ENCODE assay signal across 8 mouse cellular contexts in the genomic region with DNA sequence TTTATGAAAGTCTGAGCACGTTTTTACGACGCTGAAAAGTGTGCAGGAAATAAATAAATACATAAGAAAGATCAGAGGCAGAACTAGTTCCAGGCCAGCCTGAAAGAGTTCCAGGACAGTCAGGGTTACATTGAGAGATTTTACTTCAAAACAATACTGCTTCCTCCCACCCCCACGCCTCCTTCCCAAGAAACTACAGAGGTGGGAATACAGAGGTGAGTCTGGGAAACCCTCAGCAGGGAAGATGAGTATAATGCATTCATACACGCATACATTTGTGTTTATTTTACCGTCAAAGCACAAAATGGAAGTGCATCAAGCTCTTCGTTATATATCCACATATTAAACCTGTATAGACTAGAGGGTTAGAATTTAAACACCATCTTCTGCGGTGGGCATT. TPM values are rescaled to one million over a fixed set of nuclear protein-coding genes. Genes with fewer than 3 reads are reported as not detected.
A peak's percentile ranks its signal among the peaks of the same experiment; 100 is the strongest.
DNase-seq lines count a peak whose midpoint lies in the region; ATAC-seq and TF ChIP-seq lines count a peak whose summit lies in the region.

No protein-coding gene starts in this region.

- no peaks in the 10 kb centered on the region for H3K27me3 ChIP-seq in embryonic facial prominence, embryonic 13.5 days
- no peaks in the 10 kb centered on the region for H3K27me3 ChIP-seq in hindbrain, postnatal 0 days (ENCODE audit: insufficient read depth, low read length)
- no peaks in the 10 kb centered on the region for H3K27me3 ChIP-seq in midbrain, embryonic 13.5 days

- no peaks in the 10 kb centered on the region for H3K9me3 ChIP-seq in embryonic facial prominence, embryonic 13.5 days
- H3K9me3 ChIP-seq in hindbrain, postnatal 0 days (ENCODE audit: low read length): no peaks in the 10 kb centered on the region
- H3K9me3 ChIP-seq in midbrain, embryonic 13.5 days: no peaks in the 10 kb centered on the region

- WGBS in embryonic facial prominence, embryonic 13.5 days: under 1% methylated on average over 8 of the region's 8 CpGs
- under 1% methylated on average over 8 of the region's 8 CpGs for WGBS in hindbrain, postnatal 0 days
- WGBS in midbrain, embryonic 13.5 days: 2% methylated on average over 8 of the region's 8 CpGs

- peaks cover 26% of the 10 kb centered on the region for H3K4me1 ChIP-seq in embryonic facial prominence, embryonic 13.5 days
- H3K4me1 ChIP-seq in hindbrain, postnatal 0 days (ENCODE audit: insufficient read depth, low read length): 0 out of 2 replicates have a peak, but pooled peaks cover 4% of the 10 kb centered on the region
- H3K4me1 ChIP-seq in midbrain, embryonic 13.5 days (replicated peaks): peaks cover 48% of the 10 kb centered on the region

- no peaks in the 10 kb centered on the region for H3K36me3 ChIP-seq in embryonic facial prominence, embryonic 13.5 days
- no peaks in the 10 kb centered on the region for H3K36me3 ChIP-seq in hindbrain, postnatal 0 days (ENCODE audit: insufficient read depth, low read length)
- H3K36me3 ChIP-seq in midbrain, embryonic 13.5 days: no peaks in the 10 kb centered on the region

- peak overlapping the region; percentile 100 for H3K27ac ChIP-seq in embryonic facial prominence, embryonic 13.5 days
- H3K27ac ChIP-seq in hindbrain, postnatal 0 days: peak overlapping the region; percentile 99
- H3K27ac ChIP-seq in midbrain, embryonic 13.5 days: peak overlapping the region; percentile 100

- ATAC-seq in embryonic facial prominence, embryonic 13.5 days (ENCODE audit: insufficient number of reproducible peaks, insufficient read depth, low FRiP score, low TSS enrichment, low read depth): no peak
- ATAC-seq in hindbrain, postnatal 0 days: peak; percentile 0; the same call in 1 of the 2 replicates
- peak; percentile 19 for ATAC-seq in midbrain, embryonic 13.5 days

- TF ChIP-seq CTCF in hindbrain, postnatal 0 days (IDR thresholded peaks at IDR 0.05; ENCODE audit: low read depth): no peak

- peak overlapping the region; percentile 98 for H3K9ac ChIP-seq in embryonic facial prominence, embryonic 13.5 days
- H3K9ac ChIP-seq in hindbrain, postnatal 0 days (replicated peaks; ENCODE audit: low read length): peak overlapping the region; percentile 92
- peak overlapping the region; percentile 97 for H3K9ac ChIP-seq in midbrain, embryonic 13.5 days (replicated peaks)

- H3K4me3 ChIP-seq in embryonic facial prominence, embryonic 13.5 days: peak overlapping the region; percentile 78
- H3K4me3 ChIP-seq in hindbrain, postnatal 0 days (ENCODE audit: low read length): peak overlapping the region; percentile 84
- peak overlapping the region; percentile 65 for H3K4me3 ChIP-seq in midbrain, embryonic 13.5 days (replicated peaks)

- DNase-seq in retina, embryonic 14.5 days (ENCODE audit: low spot score): peak; percentile 43
- no peak for DNase-seq in retina, postnatal 1 day
- peak; percentile 24 for DNase-seq in hindbrain, postnatal 0 days (ENCODE audit: low spot score)
- DNase-seq in MN1 (ENCODE audit: low spot score): no peak
- DNase-seq in urinary bladder, adult 18-20 months (ENCODE audit: low spot score in 2 of 2): no peak
- no peak for DNase-seq in layer of hippocampus, adult 11-12 months (ENCODE audit: low spot score)

- H3K4me2 ChIP-seq in embryonic facial prominence, embryonic 13.5 days: peak overlapping the region; percentile 63
- peak overlapping the region; percentile 76 for H3K4me2 ChIP-seq in hindbrain, postnatal 0 days (ENCODE audit: low read depth, low read length)
- peak overlapping the region; percentile 74 for H3K4me2 ChIP-seq in midbrain, embryonic 13.5 days (replicated peaks)

RNA-seq across cellular contexts. Expression of a gene that starts 1.1 kb away (rescaled TPM):
- 13.9 and 16.1 TPM in 2 replicates for polyA plus RNA-seq in embryonic facial prominence, embryonic 13.5 days (2015; fragmentation: Nextera tagmentation; extraction: Ambion mirVana)
- total RNA-seq in hindbrain, postnatal 0 days (2014; rRNA removed): 7.5 and 9.1 TPM in 2 replicates
- polyA plus RNA-seq in hindbrain, postnatal 0 days (2015; fragmentation: Nextera tagmentation; extraction: Ambion mirVana): 3.6 and 4.0 TPM in 2 replicates
- 5.8 and 6.9 TPM in 2 replicates for polyA plus RNA-seq in midbrain, embryonic 13.5 days (2015; fragmentation: Nextera tagmentation; extraction: Ambion mirVana)

Comparison
In these comparisons a context has a peak if more than half of its experiments do, and no peak if none do; other contexts are left out.
1. DNase-seq: peak in retina, embryonic 14.5 days (single experiment) and hindbrain, postnatal 0 days (single experiment); none in retina, postnatal 1 day (single experiment), MN1 (single experiment), urinary bladder, adult 18-20 months (0 of 2) and layer of hippocampus, adult 11-12 months (single experiment).
2. Peak in every context shown above with its lines, with median percentiles within 50 percentile points of each other: H3K27ac ChIP-seq, H3K4me2 ChIP-seq, H3K4me3 ChIP-seq and H3K9ac ChIP-seq.